In the genomic region with DNA sequence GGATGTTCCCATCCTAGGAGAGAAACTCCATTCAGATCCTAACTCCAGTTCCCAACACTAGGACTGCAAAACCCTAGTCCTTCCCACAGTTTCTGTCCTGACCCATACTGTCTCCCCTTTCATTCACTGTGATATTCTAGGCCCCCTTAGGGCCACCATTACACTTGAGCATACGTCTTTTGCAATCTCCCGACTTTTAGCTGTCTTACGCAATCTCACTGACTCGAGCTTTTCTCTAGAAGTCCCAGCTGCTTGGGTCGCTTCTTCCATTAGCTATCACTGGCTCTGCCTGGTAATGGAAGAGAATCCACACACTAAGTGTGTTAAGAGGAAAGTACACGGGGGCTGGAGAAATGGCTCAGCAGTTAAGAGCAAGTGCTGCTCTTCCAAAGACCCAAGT, we compare ENCODE assay signal across 24 mouse cellular contexts. TPM values are rescaled to one million over a fixed set of nuclear protein-coding genes. Genes with fewer than 3 reads are reported as not detected.
DNase-seq lines count a peak whose midpoint lies in the region; ATAC-seq and TF ChIP-seq lines count a peak whose summit lies in the region.
"Had no signal": no experiment of that assay in that cellular context is flagged by ENCODE, and none has a peak within 500 bp of the region (broad histone marks: within the 10 kb centered on the region; RNA-seq: fewer than 3 reads in every experiment).

No protein-coding gene starts in this region.

- peaks cover 57% of the 10 kb centered on the region for H3K4me1 ChIP-seq in embryonic facial prominence, embryonic 13.5 days
- peaks cover 10% of the 10 kb centered on the region for H3K4me1 ChIP-seq in embryonic facial prominence, embryonic 10.5 days
- H3K4me1 ChIP-seq in embryonic facial prominence, embryonic 15.5 days: peaks cover 26% of the 10 kb centered on the region; the same call in 1 of the 2 replicates
- no peaks in the 10 kb centered on the region for H3K4me1 ChIP-seq in hindbrain, embryonic 16.5 days (ENCODE audit: control insufficient read depth, insufficient read depth, low read depth, low read length)
- H3K4me1 ChIP-seq in midbrain, embryonic 10.5 days: 0 out of 2 replicates have a peak, but pooled peaks cover 5% of the 10 kb centered on the region
- H3K4me1 ChIP-seq: heart, embryonic 15.5 days; hindbrain, embryonic 13.5 days; intestine, embryonic 15.5 days had no signal

- H3K27me3 ChIP-seq in embryonic facial prominence, embryonic 13.5 days: no peaks in the 10 kb centered on the region
- no peaks in the 10 kb centered on the region for H3K27me3 ChIP-seq in embryonic facial prominence, embryonic 10.5 days (replicated peaks; ENCODE audit: low read depth, poor library complexity, severe bottlenecking)
- H3K27me3 ChIP-seq in embryonic facial prominence, embryonic 15.5 days: no peaks in the 10 kb centered on the region
- no peaks in the 10 kb centered on the region for H3K27me3 ChIP-seq in myocyte (ENCODE audit: control insufficient read depth, insufficient read depth, insufficient read length)
- no peaks in the 10 kb centered on the region for H3K27me3 ChIP-seq in hindbrain, embryonic 16.5 days (replicated peaks; ENCODE audit: control insufficient read depth, insufficient read depth, low read length)
- H3K27me3 ChIP-seq in midbrain, embryonic 10.5 days (ENCODE audit: low read depth, poor library complexity, severe bottlenecking): no peaks in the 10 kb centered on the region
- H3K27me3 ChIP-seq: heart, embryonic 15.5 days; hindbrain, embryonic 13.5 days; intestine, embryonic 15.5 days had no signal

- H3K4me2 ChIP-seq in embryonic facial prominence, embryonic 13.5 days: no peak overlapping the region
- no peak overlapping the region for H3K4me2 ChIP-seq in embryonic facial prominence, embryonic 15.5 days (replicated peaks)
- H3K4me2 ChIP-seq in myocyte (ENCODE audit: low read depth): no peak overlapping the region
- H3K4me2 ChIP-seq in hindbrain, embryonic 16.5 days (ENCODE audit: low read length): no peak overlapping the region
- H3K4me2 ChIP-seq: heart, embryonic 11.5 days; heart, embryonic 15.5 days; hindbrain, embryonic 13.5 days; intestine, embryonic 15.5 days had no signal

- no peak for TF ChIP-seq POLR2A in myocyte (IDR thresholded peaks at IDR 0.05; ENCODE audit: insufficient read length, low read depth)

- ATAC-seq in embryonic facial prominence, embryonic 13.5 days (ENCODE audit: insufficient number of reproducible peaks, insufficient read depth, low FRiP score, low TSS enrichment, low read depth): no peak
- no peak for ATAC-seq in embryonic facial prominence, embryonic 15.5 days (ENCODE audit: insufficient number of reproducible peaks, low FRiP score, low TSS enrichment, low read depth)
- no peak for ATAC-seq in hindbrain, embryonic 16.5 days
- ATAC-seq: forebrain, embryonic 14.5 days; intestine, embryonic 15.5 days had no signal

- H3K27ac ChIP-seq in embryonic facial prominence, embryonic 13.5 days: peak overlapping the region; percentile 58
- no peak overlapping the region for H3K27ac ChIP-seq in embryonic facial prominence, embryonic 10.5 days (replicated peaks)
- H3K27ac ChIP-seq in embryonic facial prominence, embryonic 15.5 days (replicated peaks): peak overlapping the region; percentile 58
- H3K27ac ChIP-seq in hindbrain, embryonic 16.5 days (ENCODE audit: low read depth, low read length): no peak overlapping the region
- H3K27ac ChIP-seq in midbrain, embryonic 10.5 days (replicated peaks): no peak overlapping the region
- H3K27ac ChIP-seq: forebrain, embryonic 10.5 days; gastrocnemius, adult 2 months; heart, embryonic 15.5 days; hindbrain, embryonic 13.5 days; intestine, embryonic 15.5 days had no signal

- peaks cover 34% of the 10 kb centered on the region for H3K36me3 ChIP-seq in embryonic facial prominence, embryonic 13.5 days
- peaks cover 83% of the 10 kb centered on the region for H3K36me3 ChIP-seq in embryonic facial prominence, embryonic 10.5 days (replicated peaks)
- H3K36me3 ChIP-seq in embryonic facial prominence, embryonic 15.5 days: peaks cover 14% of the 10 kb centered on the region
- peaks cover 27% of the 10 kb centered on the region for H3K36me3 ChIP-seq in myocyte (ENCODE audit: control insufficient read depth, insufficient read depth)
- H3K36me3 ChIP-seq in hindbrain, embryonic 16.5 days (ENCODE audit: control insufficient read depth, insufficient read depth, low read length): no peaks in the 10 kb centered on the region
- H3K36me3 ChIP-seq in midbrain, embryonic 10.5 days: peaks cover 78% of the 10 kb centered on the region
- H3K36me3 ChIP-seq: heart, embryonic 15.5 days; intestine, embryonic 15.5 days had no signal

- no peak overlapping the region for H3K4me3 ChIP-seq in embryonic facial prominence, embryonic 13.5 days
- H3K4me3 ChIP-seq in embryonic facial prominence, embryonic 10.5 days: no peak overlapping the region
- H3K4me3 ChIP-seq in embryonic facial prominence, embryonic 15.5 days (replicated peaks): no peak overlapping the region
- no peak overlapping the region for H3K4me3 ChIP-seq in myocyte
- no peak overlapping the region for H3K4me3 ChIP-seq in hindbrain, embryonic 16.5 days (ENCODE audit: low read length)
- no peak overlapping the region for H3K4me3 ChIP-seq in midbrain, embryonic 10.5 days
- H3K4me3 ChIP-seq: erythroblast, embryonic 14.5 days; forebrain, embryonic 10.5 days; gastrocnemius, adult 2 months; heart, embryonic 15.5 days; hindbrain, embryonic 13.5 days; intestine, embryonic 15.5 days had no signal

- no peak overlapping the region for H3ac ChIP-seq in myocyte (ENCODE audit: control insufficient read depth, insufficient read length)

- no peak overlapping the region for H3K9ac ChIP-seq in embryonic facial prominence, embryonic 13.5 days
- no peak overlapping the region for H3K9ac ChIP-seq in embryonic facial prominence, embryonic 15.5 days
- no peak overlapping the region for H3K9ac ChIP-seq in hindbrain, embryonic 16.5 days (ENCODE audit: low read depth, low read length)
- H3K9ac ChIP-seq: heart, embryonic 15.5 days; hindbrain, embryonic 13.5 days; intestine, embryonic 15.5 days had no signal

- 83% methylated on average over 6 of the region's 6 CpGs for WGBS in embryonic facial prominence, embryonic 13.5 days
- 90% methylated on average over 6 of the region's 6 CpGs for WGBS in embryonic facial prominence, embryonic 10.5 days
- 75% methylated on average over 6 of the region's 6 CpGs for WGBS in embryonic facial prominence, embryonic 15.5 days
- 93% methylated on average over 6 of the region's 6 CpGs for WGBS in hindbrain, embryonic 16.5 days
- 91% methylated on average over 6 of the region's 6 CpGs for WGBS in midbrain, embryonic 10.5 days

- H3K79me2 ChIP-seq in myocyte (ENCODE audit: control insufficient read depth, insufficient read depth): no peaks in the 10 kb centered on the region

- H3K9me3 ChIP-seq in embryonic facial prominence, embryonic 13.5 days: no peaks in the 10 kb centered on the region
- no peaks in the 10 kb centered on the region for H3K9me3 ChIP-seq in embryonic facial prominence, embryonic 10.5 days
- no peaks in the 10 kb centered on the region for H3K9me3 ChIP-seq in embryonic facial prominence, embryonic 15.5 days (replicated peaks)
- no peaks in the 10 kb centered on the region for H3K9me3 ChIP-seq in hindbrain, embryonic 16.5 days (ENCODE audit: control insufficient read depth, low read length)
- no peaks in the 10 kb centered on the region for H3K9me3 ChIP-seq in midbrain, embryonic 10.5 days (replicated peaks)
- H3K9me3 ChIP-seq: forebrain, embryonic 10.5 days; heart, embryonic 15.5 days; hindbrain, embryonic 13.5 days; intestine, embryonic 15.5 days had no signal

- DNase-seq in embryonic facial prominence, embryonic 10.5 days (ENCODE audit: low spot score): no peak
- peak; percentile 26 for DNase-seq in lung, postnatal 36 days
- no peak for DNase-seq in lung, postnatal 14 days
- DNase-seq in midbrain, embryonic 10.5 days (ENCODE audit: low spot score): no peak
- DNase-seq: adrenal gland, postnatal 14 days; cerebellum, adult 11-12 months; cerebellum, adult 9-10 months; cerebellum, postnatal 36 days; gastrocnemius, adult 2 months; gastrocnemius, postnatal 36 days; heart, adult 18-20 months; heart, postnatal 14 days had no signal

TF ChIP-seq in myocyte, 11 proteins besides CTCF, POLR2A, EP300 and RAD21:
- 0 out of 2 replicates have a peak, but pooled peaks have one; percentile 47 for TF ChIP-seq CEBPB (IDR thresholded peaks at IDR 0.05; ENCODE audit: insufficient read depth, poor library complexity, severe bottlenecking)
- no peak for TF ChIP-seq MYOG (IDR thresholded peaks at IDR 0.05; ENCODE audit: control insufficient read depth in 1 of 3, insufficient read depth in 1 of 3, insufficient read length in 2 of 3, low read depth in 2 of 3)
- TF ChIP-seq SRF (IDR thresholded peaks at IDR 0.05; ENCODE audit: control insufficient read depth, insufficient read length, low read depth): no peak
TF ChIP-seq in myocyte: peak in this region for 1.

RNA-seq across cellular contexts. Expression of gene Ttc23l, which starts 34.6 kb away (rescaled TPM):
- polyA plus RNA-seq in embryonic facial prominence, embryonic 13.5 days (2015; fragmentation: Nextera tagmentation; extraction: Ambion mirVana): not detected in 2 replicates
- not detected in 2 replicates for polyA plus RNA-seq in embryonic facial prominence, embryonic 10.5 days (2016; fragmentation: Nextera tagmentation; extraction: Ambion mirVana)
- polyA plus RNA-seq in embryonic facial prominence, embryonic 15.5 days (2015; fragmentation: Nextera tagmentation; extraction: Ambion mirVana): not detected in 2 replicates
- not detected for polyA plus RNA-seq in myocyte (2012; fragmentation: generic; extraction: Trizol)
- polyA plus RNA-seq in hindbrain, embryonic 16.5 days (2015; fragmentation: Nextera tagmentation; extraction: Ambion mirVana): not detected in 2 replicates
- not detected in 2 replicates for polyA plus RNA-seq in midbrain, embryonic 10.5 days (2016; fragmentation: Nextera tagmentation; extraction: Ambion mirVana)
- polyA plus RNA-seq: embryonic facial prominence, embryonic 11.5 days; erythroblast, embryonic 14.5 days; forebrain, embryonic 10.5 days; forebrain, embryonic 14.5 days; heart, embryonic 11.5 days; heart, embryonic 15.5 days; hindbrain, embryonic 13.5 days; intestine, embryonic 15.5 days had no signal

Comparison
In these comparisons a context has a peak if more than half of its experiments do, and no peak if none do; other contexts are left out.
1. H3K27ac ChIP-seq: peak in embryonic facial prominence, embryonic 13.5 days (single experiment) and embryonic facial prominence, embryonic 15.5 days (single experiment); none in embryonic facial prominence, embryonic 10.5 days (single experiment), hindbrain, embryonic 16.5 days (single experiment) and midbrain, embryonic 10.5 days (single experiment).